Mouse (Mus musculus) intestine, embryonic 15.5 days (tissue): ENCODE measurements at regions not wholly inside any gene's neighbourhood (a gene's known extent, or its start where the extent isn't known, plus 50 kb on each side); places are given as distances from the start of the nearest gene placed in this dataset.
A peak's percentile ranks its signal among the peaks of the same experiment; 100 is the strongest.

Experiments
- ATAC-seq: fragments of 200-750 bp; cut with Nextera tagmentation; 2 replicates; pipeline ENCODE4 v1.8.0; 2017; ENCODE audit warnings: moderate TSS enrichment, moderate library complexity
- H3K27ac ChIP-seq: fragments of 300-500 bp; sonication (generic); 2 replicates; pipeline ENCODE4 v1.5.1; 2015; ENCODE audit warnings: mild to moderate bottlenecking, inconsistent platforms
- H3K27me3 ChIP-seq: fragments of 300-500 bp; sonication (generic); replicated peaks from 2 replicates; pipeline ENCODE4 v1.6.1; 2015; ENCODE audit warnings: inconsistent platforms
- H3K36me3 ChIP-seq: fragments of 300-500 bp; sonication (generic); 2 replicates; pipeline ENCODE4 v1.6.1; 2015; ENCODE audit warnings: inconsistent platforms
- H3K4me1 ChIP-seq: fragments of 300-500 bp; sonication (generic); replicated peaks from 2 replicates; pipeline ENCODE4 v1.6.1; 2015; ENCODE audit warnings: inconsistent platforms
- H3K4me2 ChIP-seq: fragments of 300-500 bp; sonication (generic); replicated peaks from 2 replicates; pipeline ENCODE4 v1.6.1; 2015; ENCODE audit warnings: mild to moderate bottlenecking, inconsistent platforms
- H3K4me3 ChIP-seq: fragments of 300-500 bp; sonication (generic); replicated peaks from 2 replicates; pipeline ENCODE4 v1.5.1; 2015; ENCODE audit warnings: inconsistent platforms
- H3K9ac ChIP-seq: fragments of 300-500 bp; sonication (generic); 2 replicates; pipeline ENCODE4 v1.6.1; 2015; ENCODE audit warnings: inconsistent platforms
- H3K9me3 ChIP-seq: fragments of 300-500 bp; sonication (generic); 2 replicates; pipeline ENCODE4 v1.6.1; 2016; ENCODE audit warnings: inconsistent platforms
- WGBS: fragments of 180-500 bp; shearing (Covaris S2); methylation state at CpG from one replicate; pipeline ENCODE4 v1.1.7; 2015; 5-methylcytosine and 5-hydroxymethylcytosine counted together

DNA sequence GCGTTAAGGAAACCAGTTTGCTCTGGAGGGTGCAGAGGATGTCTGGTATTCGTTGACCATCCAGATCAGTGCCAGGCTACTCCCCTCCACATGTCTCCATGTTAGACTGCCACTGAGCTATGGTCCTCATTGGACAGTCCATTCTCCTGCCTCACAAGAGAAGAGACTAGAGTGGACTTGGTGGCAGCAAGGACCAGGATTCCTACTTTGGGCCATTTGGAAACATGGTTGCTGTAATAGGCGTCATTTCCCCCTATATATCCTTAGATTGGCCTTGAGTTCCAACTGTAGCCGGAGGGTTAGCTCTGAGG lies 72.6 kb downstream of the Rpusd4 start:
- ATAC-seq = no peak
- H3K4me1 ChIP-seq = peaks cover 62% of the 10 kb centered on the region
- peaks cover 3% of the 10 kb centered on the region; the same call in 1 of the 2 replicates for H3K27me3 ChIP-seq
- H3K4me3 ChIP-seq = no peak overlapping the region
- H3K27ac ChIP-seq = no peak overlapping the region
- no peaks in the 10 kb centered on the region for H3K36me3 ChIP-seq
- H3K9me3 ChIP-seq = no peaks in the 10 kb centered on the region
- no peak overlapping the region for H3K4me2 ChIP-seq
- no peak overlapping the region for H3K9ac ChIP-seq
- WGBS = 79% methylated on average over 4 of the region's 4 CpGs

- peaks cover 3% of the 10 kb centered on the region; the same call in 1 of the 2 replicates for H3K27me3 ChIP-seq
- no peak overlapping the region for H3K4me2 ChIP-seq
- 39% methylated on average over 3 of the region's 3 CpGs for WGBS
- H3K27ac ChIP-seq = no peak overlapping the region
- H3K4me3 ChIP-seq = no peak overlapping the region
- H3K9me3 ChIP-seq = no peaks in the 10 kb centered on the region
- H3K36me3 ChIP-seq = no peaks in the 10 kb centered on the region
- no peak overlapping the region for H3K9ac ChIP-seq
- no peak for ATAC-seq
- H3K4me1 ChIP-seq = peaks cover 62% of the 10 kb centered on the region
Measured at GRCm38 (mm10) chr9:35340811-35341210, 73.1 kb downstream of the Rpusd4 start.

DNA sequence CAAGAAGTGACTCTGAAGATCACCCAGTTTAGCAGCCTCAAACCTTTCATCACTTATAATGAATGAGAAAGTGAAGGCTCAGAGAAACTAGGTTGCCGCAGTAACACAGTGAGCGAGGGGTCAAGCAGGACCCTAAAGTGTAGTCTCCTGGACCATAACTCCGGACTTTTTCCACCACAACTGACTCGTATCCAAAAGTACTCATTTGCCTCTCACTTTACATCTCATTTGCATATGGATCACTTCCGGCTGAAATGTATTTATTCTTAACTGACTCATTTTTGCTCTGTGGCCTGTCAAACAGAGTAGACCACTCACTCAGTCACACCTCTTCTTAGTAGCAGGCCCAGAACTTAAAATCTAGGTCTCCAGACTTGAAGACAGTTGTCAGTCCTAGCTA lies 73.7 kb downstream of the Rpusd4 start:
- H3K4me2 ChIP-seq = no peak overlapping the region
- peaks cover 60% of the 10 kb centered on the region for H3K4me1 ChIP-seq
- H3K4me3 ChIP-seq = no peak overlapping the region
- H3K9me3 ChIP-seq = no peaks in the 10 kb centered on the region
- H3K27me3 ChIP-seq = peaks cover 3% of the 10 kb centered on the region; the same call in 1 of the 2 replicates
- H3K9ac ChIP-seq = no peak overlapping the region
- ATAC-seq = no peak
- H3K27ac ChIP-seq = no peak overlapping the region
- H3K36me3 ChIP-seq = no peaks in the 10 kb centered on the region
- WGBS = 80% methylated on average over 5 of the region's 5 CpGs

- Histone ChIP-seq H3K9me3 (no peaks in the 10 kb centered on the region), H3K9ac (no peak overlapping the region), H3K4me1 (peaks cover 62% of the 10 kb centered on the region), H3K27ac (peak overlapping the region; percentile 66), H3K36me3 (no peaks in the 10 kb centered on the region), H3K4me2 (no peak overlapping the region), H3K27me3 (peaks cover 3% of the 10 kb centered on the region; the same call in 1 of the 2 replicates), H3K4me3 (no peak overlapping the region)
- 41% methylated on average over 2 of the region's 2 CpGs for WGBS
- ATAC-seq = peak; percentile 69
Measured at GRCm38 (mm10) chr9:35342436-35342835, 74.8 kb downstream of the Rpusd4 start.

DNA sequence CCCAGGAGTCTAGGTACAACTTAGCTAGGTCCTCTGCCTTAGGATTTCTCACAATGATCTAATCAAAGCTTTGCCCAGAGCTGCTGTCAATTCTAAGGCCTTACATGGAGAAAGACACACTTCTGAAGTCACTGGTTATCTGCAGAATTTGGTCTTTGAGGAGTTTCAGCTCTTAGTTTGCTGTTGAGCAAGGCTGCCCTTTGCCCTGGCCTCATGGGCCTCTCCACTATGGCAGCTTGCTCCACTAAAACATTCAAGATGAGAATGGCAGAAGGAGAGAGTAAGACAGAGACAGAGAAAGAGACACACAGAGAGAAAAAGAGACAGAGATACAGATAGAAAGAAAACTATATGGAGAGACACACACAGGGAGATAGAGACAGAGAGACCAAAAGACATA lies 75.7 kb downstream of the Rpusd4 start:
- Histone ChIP-seq H3K9ac (no peak overlapping the region), H3K4me3 (no peak overlapping the region), H3K27ac (peak overlapping the region; percentile 41), H3K9me3 (no peaks in the 10 kb centered on the region), H3K4me2 (no peak overlapping the region), H3K27me3 (peaks cover 4% of the 10 kb centered on the region; the same call in 1 of the 2 replicates), H3K4me1 (peaks cover 60% of the 10 kb centered on the region), H3K36me3 (no peaks in the 10 kb centered on the region)
- ATAC-seq = peak; percentile 44; the same call in 1 of the 2 replicates

GRCm38 (mm10) chr9:35344374-35344773 lies 76.6 kb upstream of the Cdon start:
- Histone ChIP-seq H3K36me3 (no peaks in the 10 kb centered on the region), H3K4me3 (no peak overlapping the region), H3K9ac (no peak overlapping the region), H3K27me3 (peaks cover 6% of the 10 kb centered on the region; the same call in 1 of the 2 replicates), H3K4me2 (no peak overlapping the region), H3K9me3 (no peaks in the 10 kb centered on the region), H3K4me1 (peaks cover 54% of the 10 kb centered on the region), H3K27ac (no peak overlapping the region; the same call in 1 of the 2 replicates)
- 25% methylated on average over 6 of the region's 6 CpGs for whole genome bisulfite sequencing
- peak; percentile 21; the same call in 1 of the 2 replicates for ATAC-seq

GRCm38 (mm10) chr9:35346378-35346777 lies 74.5 kb upstream of the Cdon start:
- H3K4me1 ChIP-seq = peaks cover 36% of the 10 kb centered on the region
- 0 out of 2 replicates have a peak overlapping the region, but pooled peaks have one; percentile 17 for H3K4me2 ChIP-seq
- no peaks in the 10 kb centered on the region for H3K9me3 ChIP-seq
- peak; percentile 78 for ATAC-seq
- H3K36me3 ChIP-seq = no peaks in the 10 kb centered on the region
- 19% methylated on average over 5 of the region's 5 CpGs for WGBS
- H3K27ac ChIP-seq = no peak overlapping the region
- peaks cover 6% of the 10 kb centered on the region; the same call in 1 of the 2 replicates for H3K27me3 ChIP-seq
- H3K9ac ChIP-seq = no peak overlapping the region
- H3K4me3 ChIP-seq = no peak overlapping the region

GRCm38 (mm10) chr9:35350046-35350552 lies 70.8 kb upstream of the Cdon start:
- no peak for ATAC-seq
- H3K9ac ChIP-seq = no peak overlapping the region
- H3K4me2 ChIP-seq = no peak overlapping the region
- no peak overlapping the region for H3K27ac ChIP-seq
- H3K9me3 ChIP-seq = no peaks in the 10 kb centered on the region
- no peaks in the 10 kb centered on the region for H3K36me3 ChIP-seq
- H3K4me3 ChIP-seq = no peak overlapping the region
- 0 out of 2 replicates have a peak, but pooled peaks cover 3% of the 10 kb centered on the region for H3K27me3 ChIP-seq
- WGBS = 63% methylated on average over 2 of the region's 2 CpGs
- peaks cover 12% of the 10 kb centered on the region; the same call in 1 of the 2 replicates for H3K4me1 ChIP-seq

GRCm38 (mm10) chr9:35351576-35351975 lies 69.4 kb upstream of the Cdon start:
- WGBS = 58% methylated on average over 5 of the region's 5 CpGs
- H3K36me3 ChIP-seq = no peaks in the 10 kb centered on the region
- no peak for ATAC-seq
- 0 out of 2 replicates have a peak, but pooled peaks cover under 1% of the 10 kb centered on the region for H3K4me1 ChIP-seq
- H3K27ac ChIP-seq = no peak overlapping the region
- H3K4me2 ChIP-seq = no peak overlapping the region
- no peak overlapping the region for H3K4me3 ChIP-seq
- H3K27me3 ChIP-seq = 0 out of 2 replicates have a peak, but pooled peaks cover 3% of the 10 kb centered on the region
- no peak overlapping the region for H3K9ac ChIP-seq
- H3K9me3 ChIP-seq = no peaks in the 10 kb centered on the region

GRCm38 (mm10) chr9:35354652-35355130 lies 66.2 kb upstream of the Cdon start:
- Histone ChIP-seq H3K36me3 (no peaks in the 10 kb centered on the region), H3K27me3 (no peaks in the 10 kb centered on the region), H3K27ac (no peak overlapping the region), H3K9me3 (no peaks in the 10 kb centered on the region), H3K4me2 (no peak overlapping the region), H3K4me3 (no peak overlapping the region), H3K4me1 (peaks cover 2% of the 10 kb centered on the region; the same call in 1 of the 2 replicates), H3K9ac (no peak overlapping the region)
- 48% methylated on average over 7 of the region's 7 CpGs for WGBS
- peak; percentile 66; the same call in 1 of the 2 replicates for ATAC-seq

GRCm38 (mm10) chr9:35359699-35360098 lies 61.2 kb upstream of the Cdon start:
- Histone ChIP-seq H3K9ac (no peak overlapping the region), H3K4me2 (no peak overlapping the region), H3K4me3 (no peak overlapping the region), H3K36me3 (no peaks in the 10 kb centered on the region), H3K9me3 (no peaks in the 10 kb centered on the region), H3K27ac (peak overlapping the region; percentile 66), H3K27me3 (no peaks in the 10 kb centered on the region), H3K4me1 (peaks cover 28% of the 10 kb centered on the region)
- no peak for ATAC-seq
- WGBS = 28% methylated on average over 6 of the region's 6 CpGs

GRCm38 (mm10) chr9:35360139-35361100 lies 60.5 kb upstream of the Cdon start:
- Histone ChIP-seq H3K27me3 (no peaks in the 10 kb centered on the region), H3K9me3 (no peaks in the 10 kb centered on the region), H3K27ac (peak overlapping the region; percentile 66), H3K9ac (no peak overlapping the region), H3K4me3 (no peak overlapping the region), H3K4me2 (no peak overlapping the region), H3K4me1 (peaks cover 28% of the 10 kb centered on the region), H3K36me3 (no peaks in the 10 kb centered on the region)
- 30% methylated on average over 6 of the region's 6 CpGs for WGBS
- peak; percentile 77 for ATAC-seq
